Mouse (Mus musculus): ENCODE measurements around the gene Shroom3. TPM values are rescaled to one million over a fixed set of nuclear protein-coding genes. Genes with fewer than 3 reads are reported as not detected.

Gene Shroom3
- polyA plus RNA-seq, 1 experiment from 2014 or later = 2.3 TPM

DNA sequence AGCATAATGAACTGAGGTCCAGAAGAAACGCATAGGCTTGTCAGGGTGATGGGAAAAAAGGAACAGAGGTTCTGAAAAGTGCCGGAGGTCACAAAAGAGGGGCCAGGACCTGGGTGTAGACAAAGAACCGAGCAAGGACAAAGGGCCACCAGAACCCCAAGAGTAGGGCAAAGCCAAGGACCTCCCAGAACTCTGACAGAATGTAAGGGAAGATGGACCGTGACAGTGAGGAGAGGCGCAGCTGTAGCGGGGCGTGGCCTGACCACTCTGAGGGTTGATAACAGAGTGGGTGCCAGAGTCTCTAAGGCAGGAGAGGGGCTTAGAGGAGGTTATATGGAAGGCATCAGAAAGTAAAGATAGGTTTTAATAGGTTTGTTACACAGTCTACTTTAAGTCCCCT lies 77.3 kb downstream of the Shroom3 start:
- H3K27me3 ChIP-seq (ENCODE audit: control insufficient read depth, insufficient read depth, low read length) = no peaks in the 10 kb centered on the region
- no peak for ATAC-seq (ENCODE audit: low FRiP score)
- no peak overlapping the region for H3K4me2 ChIP-seq (replicated peaks)
- DNase-seq (ENCODE audit: low spot score) = no peak
- H3K4me3 ChIP-seq (replicated peaks; ENCODE audit: low read length) = no peak overlapping the region
- no peaks in the 10 kb centered on the region for H3K4me1 ChIP-seq (replicated peaks; ENCODE audit: control insufficient read depth, insufficient read depth, low read length)
- no peaks in the 10 kb centered on the region for H3K9me3 ChIP-seq (ENCODE audit: control insufficient read depth, low read length)
- H3K9ac ChIP-seq = no peak overlapping the region
- H3K27ac ChIP-seq = no peak overlapping the region
- 62% methylated on average over 7 of the region's 7 CpGs for WGBS
- H3K36me3 ChIP-seq (replicated peaks; ENCODE audit: control insufficient read depth, insufficient read depth) = no peaks in the 10 kb centered on the region

DNA sequence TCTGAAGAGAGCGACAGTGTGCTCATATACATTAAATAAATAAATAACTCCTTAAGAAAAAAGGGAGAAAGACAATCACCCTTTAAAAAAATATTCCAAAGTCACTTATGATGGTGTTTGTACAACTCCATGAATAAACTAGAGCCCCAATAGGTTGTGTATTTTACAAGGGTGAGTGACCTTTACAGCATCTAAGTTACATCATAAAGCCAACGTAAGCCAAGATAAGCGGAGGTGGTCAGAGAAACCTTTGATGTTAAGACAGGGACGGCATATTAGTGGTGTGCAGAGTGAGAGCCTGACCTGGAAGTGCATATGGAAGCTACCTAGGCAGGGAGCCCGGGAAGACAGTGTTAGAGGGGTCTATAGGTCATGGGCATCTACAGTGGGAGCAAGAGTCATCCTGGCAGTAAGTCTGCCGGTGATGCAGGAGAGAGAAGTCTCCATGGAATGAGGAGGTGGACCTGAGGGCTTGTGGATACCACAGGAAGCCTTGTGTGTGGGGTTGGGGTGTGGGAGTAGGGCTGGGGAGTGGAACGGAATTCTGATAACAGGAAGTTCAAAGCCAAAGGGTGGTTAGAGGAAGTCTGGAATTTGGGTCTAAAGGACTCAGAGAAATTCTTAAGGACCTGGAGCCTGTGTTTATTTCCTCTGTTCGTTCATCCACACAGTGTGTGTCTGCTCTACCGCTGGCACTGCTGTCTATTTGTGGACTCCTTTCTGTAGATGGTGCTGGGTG lies 78.5 kb downstream of the Shroom3 start:
- DNase-seq (ENCODE audit: low spot score) (no peak), ATAC-seq (ENCODE audit: low FRiP score) (no peak)
- Histone ChIP-seq H3K36me3 (replicated peaks; ENCODE audit: control insufficient read depth, insufficient read depth) (no peaks in the 10 kb centered on the region), H3K27me3 (ENCODE audit: control insufficient read depth, insufficient read depth, low read length) (no peaks in the 10 kb centered on the region), H3K27ac (no peak overlapping the region), H3K4me1 (replicated peaks; ENCODE audit: control insufficient read depth, insufficient read depth, low read length) (no peaks in the 10 kb centered on the region), H3K4me2 (replicated peaks) (no peak overlapping the region), H3K9me3 (ENCODE audit: control insufficient read depth, low read length) (no peaks in the 10 kb centered on the region), H3K9ac (no peak overlapping the region), H3K4me3 (replicated peaks; ENCODE audit: low read length) (no peak overlapping the region)
- WGBS = 84% methylated on average over 9 of the region's 9 CpGs

DNA sequence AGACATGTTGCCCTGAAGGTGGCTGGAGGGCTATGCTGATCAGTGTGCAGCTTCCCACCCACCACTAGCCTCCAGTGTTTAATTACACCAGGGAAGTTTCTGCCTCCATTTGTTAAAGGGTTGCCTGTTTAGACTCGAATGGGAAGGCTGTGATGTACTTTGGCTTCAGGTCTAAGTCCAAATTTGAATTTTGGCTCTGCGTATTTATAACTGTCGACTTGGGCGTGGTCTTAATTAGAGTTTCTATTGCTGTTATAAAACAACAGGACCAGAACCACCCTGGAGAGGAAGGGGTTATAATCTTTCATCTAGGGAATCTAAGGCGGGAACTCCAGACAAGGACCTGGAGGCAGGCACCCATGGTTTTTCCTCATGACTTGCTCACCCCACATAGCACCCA lies 79.2 kb downstream of the Shroom3 start:
- Histone ChIP-seq H3K4me2 (replicated peaks) (no peak overlapping the region), H3K9me3 (ENCODE audit: control insufficient read depth, low read length) (no peaks in the 10 kb centered on the region), H3K4me1 (replicated peaks; ENCODE audit: control insufficient read depth, insufficient read depth, low read length) (no peaks in the 10 kb centered on the region), H3K27me3 (ENCODE audit: control insufficient read depth, insufficient read depth, low read length) (no peaks in the 10 kb centered on the region), H3K27ac (no peak overlapping the region), H3K9ac (no peak overlapping the region), H3K36me3 (replicated peaks; ENCODE audit: control insufficient read depth, insufficient read depth) (no peaks in the 10 kb centered on the region), H3K4me3 (replicated peaks; ENCODE audit: low read length) (no peak overlapping the region)
- no peak for DNase-seq (ENCODE audit: low spot score)
- WGBS = 95% methylated on average over 5 of the region's 5 CpGs
- no peak for ATAC-seq (ENCODE audit: low FRiP score)

GRCm38 (mm10) chr5:92763546-92763952 lies 80.3 kb downstream of the Shroom3 start:
- no peak overlapping the region for H3K4me3 ChIP-seq (replicated peaks; ENCODE audit: low read length)

GRCm38 (mm10) chr5:92766301-92766700 lies 83.1 kb downstream of the Shroom3 start:
- no peaks in the 10 kb centered on the region for H3K36me3 ChIP-seq (replicated peaks; ENCODE audit: control insufficient read depth, insufficient read depth)

More at GRCm38 (mm10) chr5:92763546-92763952, 80.3 kb downstream of the Shroom3 start:
- Histone ChIP-seq H3K27ac (no peak overlapping the region), H3K4me2 (replicated peaks) (no peak overlapping the region), H3K9ac (no peak overlapping the region), H3K4me1 (replicated peaks; ENCODE audit: control insufficient read depth, insufficient read depth, low read length) (no peaks in the 10 kb centered on the region), H3K27me3 (ENCODE audit: control insufficient read depth, insufficient read depth, low read length) (no peaks in the 10 kb centered on the region), H3K9me3 (ENCODE audit: control insufficient read depth, low read length) (no peaks in the 10 kb centered on the region), H3K36me3 (replicated peaks; ENCODE audit: control insufficient read depth, insufficient read depth) (no peaks in the 10 kb centered on the region)
- DNase-seq (ENCODE audit: low spot score) (no peak), ATAC-seq (ENCODE audit: low FRiP score) (no peak)
- WGBS = 41% methylated on average over 4 of the region's 4 CpGs

DNA sequence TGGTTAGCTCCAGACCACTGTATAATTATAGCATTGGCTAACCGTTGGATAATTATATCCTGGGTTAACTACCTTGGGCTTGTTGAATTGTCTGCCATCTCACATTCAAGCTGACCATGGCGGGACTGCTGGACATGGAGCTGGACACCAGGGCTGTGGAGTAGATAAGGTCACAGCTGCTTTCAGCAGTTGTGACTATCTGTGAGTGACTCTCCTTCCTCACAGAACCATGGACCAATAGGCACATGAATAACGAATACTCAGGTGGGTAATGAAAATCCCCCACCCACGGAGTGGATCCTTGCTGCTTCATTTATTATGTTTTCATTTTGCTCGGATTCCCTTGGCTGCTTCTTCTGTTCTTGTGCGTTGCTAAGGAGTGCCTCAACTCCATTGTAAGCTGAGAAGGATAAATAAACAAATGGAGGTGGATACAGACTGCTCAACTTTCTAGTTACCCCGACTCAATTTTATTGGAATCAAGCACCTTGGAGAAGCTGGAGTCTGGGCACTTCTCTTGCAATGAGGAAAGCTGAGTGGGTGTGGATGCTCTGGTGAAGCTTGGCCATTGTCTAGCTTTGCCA lies 84.1 kb downstream of the Shroom3 start:
- no peak overlapping the region for H3K9ac ChIP-seq
- ATAC-seq (ENCODE audit: low FRiP score) (no peak), DNase-seq (ENCODE audit: low spot score) (no peak)
- no peaks in the 10 kb centered on the region for H3K4me1 ChIP-seq (replicated peaks; ENCODE audit: control insufficient read depth, insufficient read depth, low read length)
- H3K27ac ChIP-seq = no peak overlapping the region
- no peaks in the 10 kb centered on the region for H3K9me3 ChIP-seq (ENCODE audit: control insufficient read depth, low read length)
- no peak overlapping the region for H3K4me3 ChIP-seq (replicated peaks; ENCODE audit: low read length)
- H3K4me2 ChIP-seq (replicated peaks) = no peak overlapping the region
- H3K36me3 ChIP-seq (replicated peaks; ENCODE audit: control insufficient read depth, insufficient read depth) = no peaks in the 10 kb centered on the region
- 40% methylated on average over 7 of the region's 7 CpGs for WGBS
- H3K27me3 ChIP-seq (ENCODE audit: control insufficient read depth, insufficient read depth, low read length) = no peaks in the 10 kb centered on the region

More at GRCm38 (mm10) chr5:92766301-92766700, 83.1 kb downstream of the Shroom3 start:
- DNase-seq (ENCODE audit: low spot score) (no peak), ATAC-seq (ENCODE audit: low FRiP score) (no peak)
- Histone ChIP-seq H3K4me1 (replicated peaks; ENCODE audit: control insufficient read depth, insufficient read depth, low read length) (no peaks in the 10 kb centered on the region), H3K4me2 (replicated peaks) (no peak overlapping the region), H3K9ac (no peak overlapping the region), H3K27ac (no peak overlapping the region), H3K27me3 (ENCODE audit: control insufficient read depth, insufficient read depth, low read length) (no peaks in the 10 kb centered on the region), H3K4me3 (replicated peaks; ENCODE audit: low read length) (no peak overlapping the region), H3K9me3 (ENCODE audit: control insufficient read depth, low read length) (no peaks in the 10 kb centered on the region)
- 54% methylated on average over 4 of the region's 4 CpGs for WGBS

DNA sequence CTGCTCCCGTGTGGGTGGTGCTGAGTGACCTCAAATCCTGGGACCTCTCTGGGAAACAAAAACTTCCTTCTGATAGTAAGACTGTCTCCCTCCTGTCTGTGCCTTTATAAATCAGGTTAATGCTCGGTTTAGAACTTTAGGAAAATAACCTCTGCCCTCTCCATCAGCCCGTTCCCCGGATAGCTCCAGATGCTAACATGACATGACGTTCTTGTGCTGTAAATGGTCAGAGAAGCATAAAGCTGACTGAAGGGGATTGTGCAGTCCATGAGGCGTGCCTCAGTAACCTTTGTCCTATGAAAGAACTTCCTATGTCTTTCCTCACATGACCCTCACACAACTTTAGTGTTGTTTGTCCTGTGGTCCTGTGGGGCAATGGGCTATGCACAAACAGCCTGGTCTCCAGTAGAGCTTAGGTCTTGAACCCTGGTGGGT lies 84.6 kb downstream of the Shroom3 start:
- WGBS = 57% methylated on average over 6 of the region's 6 CpGs
- Histone ChIP-seq H3K27ac (no peak overlapping the region), H3K27me3 (ENCODE audit: control insufficient read depth, insufficient read depth, low read length) (no peaks in the 10 kb centered on the region), H3K9ac (no peak overlapping the region), H3K36me3 (replicated peaks; ENCODE audit: control insufficient read depth, insufficient read depth) (no peaks in the 10 kb centered on the region), H3K9me3 (ENCODE audit: control insufficient read depth, low read length) (no peaks in the 10 kb centered on the region), H3K4me1 (replicated peaks; ENCODE audit: control insufficient read depth, insufficient read depth, low read length) (no peaks in the 10 kb centered on the region), H3K4me2 (replicated peaks) (no peak overlapping the region), H3K4me3 (replicated peaks; ENCODE audit: low read length) (no peak overlapping the region)
- ATAC-seq (ENCODE audit: low FRiP score) (no peak), DNase-seq (ENCODE audit: low spot score) (no peak)

GRCm38 (mm10) chr5:92773821-92774220 lies 90.6 kb downstream of the Shroom3 start:
- Histone ChIP-seq H3K27me3 (ENCODE audit: control insufficient read depth, insufficient read depth, low read length) (no peaks in the 10 kb centered on the region), H3K4me3 (replicated peaks; ENCODE audit: low read length) (no peak overlapping the region), H3K27ac (no peak overlapping the region), H3K4me2 (replicated peaks) (no peak overlapping the region), H3K4me1 (replicated peaks; ENCODE audit: control insufficient read depth, insufficient read depth, low read length) (no peaks in the 10 kb centered on the region), H3K9ac (no peak overlapping the region), H3K36me3 (replicated peaks; ENCODE audit: control insufficient read depth, insufficient read depth) (no peaks in the 10 kb centered on the region), H3K9me3 (ENCODE audit: control insufficient read depth, low read length) (no peaks in the 10 kb centered on the region)
- ATAC-seq (ENCODE audit: low FRiP score) (no peak), DNase-seq (ENCODE audit: low spot score) (no peak)
- 83% methylated on average over 3 of the region's 3 CpGs for WGBS

- no peak overlapping the region for H3K9ac ChIP-seq
- H3K9me3 ChIP-seq (ENCODE audit: control insufficient read depth, low read length) = no peaks in the 10 kb centered on the region
- ATAC-seq (ENCODE audit: low FRiP score) (no peak), DNase-seq (ENCODE audit: low spot score) (no peak)
- no peak overlapping the region for H3K4me3 ChIP-seq (replicated peaks; ENCODE audit: low read length)
- no peak overlapping the region for H3K4me2 ChIP-seq (replicated peaks)
- no peaks in the 10 kb centered on the region for H3K27me3 ChIP-seq (ENCODE audit: control insufficient read depth, insufficient read depth, low read length)
- H3K27ac ChIP-seq = no peak overlapping the region
- WGBS = 28% methylated on average over 2 of the region's 2 CpGs
- H3K4me1 ChIP-seq (replicated peaks; ENCODE audit: control insufficient read depth, insufficient read depth, low read length) = no peaks in the 10 kb centered on the region
- no peaks in the 10 kb centered on the region for H3K36me3 ChIP-seq (replicated peaks; ENCODE audit: control insufficient read depth, insufficient read depth)
Measured at GRCm38 (mm10) chr5:92774419-92774818, 91.2 kb downstream of the Shroom3 start.

Measured in hindbrain, embryonic 14.5 days (tissue).